Mouse (Mus musculus) CH12.LX (cell line): ENCODE results near the gene 2610042L04Rik.
"Not testable (repeated sequence)": the region's sequence is repeated elsewhere in the genome, so short reads cannot be mapped to it uniquely, and the experiment has no call there.

Experiments
- BHLHE40 ChIP-seq: IDR thresholded peaks from 2 replicates; pipeline ENCODE4 v1.6.1; 2011; ENCODE audit warnings: mild to moderate bottlenecking, low read depth, low read length, improper control_type of control experiment
- CHD2 ChIP-seq: IDR thresholded peaks from 2 replicates; pipeline ENCODE4 v1.6.1; 2011; ENCODE audit warnings: low read length, improper control_type of control experiment
- CTCF ChIP-seq, 2 experiments: IDR thresholded peaks in 1 of 2; conservative IDR thresholded peaks in 1 of 2; 2 replicates each; pipeline ENCODE4 v1.5.1; 2011 to 2012; ENCODE audit warnings: low read depth in 2 of 2, low read length in 2 of 2, improper control_type of control experiment in 1 of 2, inconsistent platforms in 1 of 2, mild to moderate bottlenecking in 1 of 2, moderate library complexity in 1 of 2
- MAX ChIP-seq: IDR thresholded peaks from 2 replicates; pipeline ENCODE4 v1.6.1; 2011; ENCODE audit warnings: low read length, improper control_type of control experiment
- MYC ChIP-seq: IDR thresholded peaks from 2 replicates; pipeline ENCODE4 v1.6.1; 2011; ENCODE audit warnings: low read depth, mild to moderate bottlenecking, improper control_type of control experiment, low read length
- RAD21 ChIP-seq: IDR thresholded peaks from 2 replicates; pipeline ENCODE4 v1.6.1; 2011; ENCODE audit warnings: low read depth, mild to moderate bottlenecking, low read length, improper control_type of control experiment, moderate library complexity
- ZNF384 ChIP-seq: IDR thresholded peaks from 2 replicates; pipeline ENCODE4 v1.6.1; 2012; ENCODE audit warnings: low read depth, low read length, improper control_type of control experiment, inconsistent platforms

DNA sequence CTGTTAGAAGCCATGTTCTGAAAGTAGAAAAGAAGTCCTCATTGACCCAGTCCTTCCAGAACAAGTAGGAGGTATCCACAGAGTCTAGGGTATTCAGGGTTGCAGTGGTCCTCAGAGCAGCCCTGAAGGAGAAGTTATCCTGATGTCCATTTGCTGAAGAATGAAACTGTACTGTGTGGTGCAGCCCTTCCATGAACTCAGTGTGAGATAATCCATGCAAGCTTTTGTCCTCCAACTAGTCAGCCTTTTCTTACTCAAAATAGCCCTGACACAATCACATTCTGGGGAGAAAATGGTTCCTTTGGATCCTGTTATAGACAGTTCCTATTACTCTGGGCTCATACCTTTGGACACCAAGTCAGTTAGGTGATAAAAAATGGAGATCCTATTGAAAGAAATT, 69.3 kb downstream of the 2610042L04Rik start:
- TF ChIP-seq MAX; CTCF (conservative IDR thresholded peaks at IDR 0.05 in 1 of 2, IDR thresholded peaks at IDR 0.05 in 1 of 2; ENCODE audit: low read depth in 2 of 2, low read length in 2 of 2); MYC; CHD2; ZNF384; RAD21; BHLHE40: not testable (repeated sequence)
